Mouse (Mus musculus) A20 (cell line): ENCODE measurements around the gene Sema6c.

Experiments
- DNase-seq: peaks from one replicate; pipeline ENCODE4 v3.0.0-alpha.2; 2011; ENCODE audit warnings: low read depth, low spot score

Gene Sema6c

DNA sequence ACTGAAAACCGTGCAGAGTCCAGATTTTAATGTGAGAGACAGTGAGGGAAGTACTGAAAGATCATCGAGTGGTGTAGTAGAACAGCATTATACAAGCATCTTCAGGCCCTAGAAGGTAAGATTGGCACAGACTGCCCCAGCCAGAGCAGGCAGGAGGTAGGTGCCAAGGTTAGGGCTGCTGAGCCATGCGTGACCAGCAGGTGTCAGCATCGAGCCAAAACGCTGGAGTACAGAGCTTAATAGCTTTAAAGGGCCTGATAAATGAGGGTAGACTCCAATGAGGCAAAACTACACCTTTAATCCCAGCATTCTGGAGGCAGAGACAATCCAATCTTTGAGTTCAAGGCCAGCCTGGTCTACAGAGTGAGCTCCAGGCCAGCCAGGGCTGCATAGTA, 17.6 kb upstream of the Sema6c start:
- peak; percentile 79 for DNase-seq

DNA sequence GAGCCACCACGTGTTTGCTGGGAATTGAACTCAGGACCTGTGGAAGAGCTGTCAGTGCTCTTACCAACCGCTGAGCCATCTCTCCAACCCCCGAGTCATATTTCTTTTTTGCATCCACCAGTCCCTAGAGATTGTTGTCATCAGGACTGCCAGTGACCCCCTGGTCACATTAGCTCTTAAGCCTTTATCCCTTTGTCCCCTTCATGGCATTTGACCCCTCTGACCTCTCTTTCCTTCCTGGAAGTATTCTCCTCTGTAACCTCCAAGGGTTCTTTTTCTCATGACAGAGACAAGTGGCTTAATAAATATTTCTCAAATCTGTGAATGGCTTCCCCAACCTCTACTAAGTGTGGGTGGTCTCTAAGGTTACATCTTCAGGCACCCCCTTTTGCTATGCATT, 12.3 kb upstream of the Sema6c start:
- no peak for DNase-seq

DNA sequence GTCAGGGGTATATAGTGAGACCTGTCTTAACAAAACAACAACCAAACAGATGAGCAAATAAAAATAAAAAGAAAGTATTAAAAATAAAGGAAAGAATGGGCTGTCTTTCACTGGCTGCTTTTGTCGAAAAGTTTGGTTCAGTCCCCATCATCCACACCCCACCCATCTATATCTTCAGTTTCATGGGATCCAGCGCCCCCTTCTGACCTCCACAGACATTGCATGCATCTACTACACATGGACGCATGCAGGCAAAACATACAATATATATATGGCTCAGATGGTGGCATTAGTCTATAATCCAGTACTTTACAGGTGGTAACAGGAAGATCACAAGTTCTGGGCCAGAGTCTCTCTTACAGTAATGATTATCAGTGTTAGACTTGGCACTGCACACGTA, 6.4 kb upstream of the Sema6c start:
- DNase-seq = peak; percentile 79

DNA sequence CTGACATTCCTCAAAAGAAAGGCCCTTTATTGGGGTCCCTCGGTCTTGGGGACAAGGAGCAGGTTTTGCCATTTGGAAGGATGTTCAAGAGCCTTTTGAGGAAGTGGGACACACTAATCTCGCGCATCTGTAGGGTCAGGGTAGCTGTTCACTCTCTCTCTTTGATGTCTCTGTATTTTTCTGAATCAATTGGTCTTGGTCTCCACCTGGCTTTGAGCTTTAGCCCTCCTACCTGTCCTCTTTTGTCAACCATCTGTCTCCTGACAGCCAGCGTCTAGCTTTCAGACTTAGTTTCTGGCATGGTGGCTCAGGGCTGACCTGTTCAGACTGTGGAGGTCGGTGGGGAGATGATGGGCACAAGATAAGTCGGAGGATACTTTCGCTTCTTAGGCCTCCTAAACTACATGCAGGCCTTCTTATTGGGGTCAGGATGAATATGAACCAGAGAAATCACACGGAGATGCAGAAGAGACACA, 708 bp upstream of the Sema6c start:
- DNase-seq = no peak

DNA sequence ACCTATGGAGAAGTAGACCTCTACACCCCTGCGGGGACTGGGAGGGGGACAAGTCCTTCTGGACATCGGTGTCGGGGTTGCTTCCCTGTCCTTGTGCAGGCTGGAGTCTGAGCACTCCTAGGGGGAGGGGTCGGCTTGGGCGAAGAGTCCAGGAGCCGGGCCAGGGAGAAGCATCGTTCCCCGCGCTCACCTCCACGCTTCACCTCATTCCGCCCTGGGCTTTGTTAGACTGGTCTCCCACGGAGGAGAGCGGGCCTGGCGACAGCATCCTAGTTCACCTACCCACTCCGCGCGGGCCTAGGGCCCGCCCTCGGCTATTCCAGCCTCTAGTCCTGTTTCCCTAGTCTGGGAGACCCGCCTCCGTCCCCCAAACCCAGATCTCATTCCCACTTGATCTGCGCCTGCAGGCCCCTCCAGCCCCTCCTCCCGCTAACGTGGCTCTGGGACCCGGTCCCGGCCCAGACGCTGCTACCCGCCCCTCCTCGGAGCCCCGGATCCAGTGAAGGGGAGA, 839 bp downstream of the Sema6c start:
- DNase-seq = no peak

DNA sequence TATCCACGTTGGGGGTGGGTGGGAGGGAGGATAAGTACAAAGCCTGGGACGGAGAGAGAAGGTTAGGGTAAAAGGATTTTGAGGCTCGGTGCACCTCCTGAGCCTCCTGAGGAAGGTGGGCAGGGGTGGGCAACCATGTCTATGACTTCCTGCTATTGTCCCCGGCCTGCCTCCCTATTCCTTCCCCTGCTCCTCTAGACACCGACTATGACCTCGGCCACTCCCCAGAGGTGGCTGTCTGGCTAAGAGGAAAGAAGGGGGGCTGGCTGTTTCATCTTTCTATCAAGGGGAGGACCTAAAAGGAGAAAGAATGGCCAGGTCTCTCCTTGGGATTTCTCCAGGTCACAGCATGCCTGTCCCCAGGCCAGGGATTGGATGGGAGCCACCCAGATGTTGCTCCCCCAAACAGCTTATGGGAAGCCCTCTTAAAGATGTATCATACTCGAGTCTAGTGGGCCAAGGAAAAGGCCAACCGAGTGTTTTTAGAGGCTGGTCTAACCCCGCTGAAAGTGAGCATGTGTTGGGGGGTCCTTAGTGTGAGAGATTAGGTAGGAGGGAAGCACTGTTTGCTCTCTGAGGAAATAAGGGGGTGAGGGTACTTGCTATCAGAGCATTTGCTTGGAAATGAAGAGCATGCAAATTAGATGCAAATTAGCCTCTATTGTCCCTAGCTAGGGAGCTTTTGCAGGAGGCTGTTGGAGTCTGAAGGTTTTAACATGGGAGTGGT, 1.5 kb downstream of the Sema6c start:
- no peak for DNase-seq

DNA sequence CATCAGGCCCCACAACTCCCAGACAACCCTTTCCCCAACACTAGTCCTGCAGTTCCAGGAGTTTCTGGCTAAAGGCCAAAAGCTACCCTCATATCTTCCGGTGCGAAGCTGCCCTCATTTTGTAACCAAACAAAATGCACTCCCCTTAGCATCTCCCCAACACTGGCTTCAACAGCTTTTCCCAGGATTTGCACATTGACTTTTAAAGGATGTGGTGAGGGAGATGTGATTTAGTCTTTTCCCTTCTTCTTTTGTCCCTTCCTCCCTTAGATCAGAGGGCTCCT, 2.0 kb downstream of the Sema6c start:
- no peak for DNase-seq

DNA sequence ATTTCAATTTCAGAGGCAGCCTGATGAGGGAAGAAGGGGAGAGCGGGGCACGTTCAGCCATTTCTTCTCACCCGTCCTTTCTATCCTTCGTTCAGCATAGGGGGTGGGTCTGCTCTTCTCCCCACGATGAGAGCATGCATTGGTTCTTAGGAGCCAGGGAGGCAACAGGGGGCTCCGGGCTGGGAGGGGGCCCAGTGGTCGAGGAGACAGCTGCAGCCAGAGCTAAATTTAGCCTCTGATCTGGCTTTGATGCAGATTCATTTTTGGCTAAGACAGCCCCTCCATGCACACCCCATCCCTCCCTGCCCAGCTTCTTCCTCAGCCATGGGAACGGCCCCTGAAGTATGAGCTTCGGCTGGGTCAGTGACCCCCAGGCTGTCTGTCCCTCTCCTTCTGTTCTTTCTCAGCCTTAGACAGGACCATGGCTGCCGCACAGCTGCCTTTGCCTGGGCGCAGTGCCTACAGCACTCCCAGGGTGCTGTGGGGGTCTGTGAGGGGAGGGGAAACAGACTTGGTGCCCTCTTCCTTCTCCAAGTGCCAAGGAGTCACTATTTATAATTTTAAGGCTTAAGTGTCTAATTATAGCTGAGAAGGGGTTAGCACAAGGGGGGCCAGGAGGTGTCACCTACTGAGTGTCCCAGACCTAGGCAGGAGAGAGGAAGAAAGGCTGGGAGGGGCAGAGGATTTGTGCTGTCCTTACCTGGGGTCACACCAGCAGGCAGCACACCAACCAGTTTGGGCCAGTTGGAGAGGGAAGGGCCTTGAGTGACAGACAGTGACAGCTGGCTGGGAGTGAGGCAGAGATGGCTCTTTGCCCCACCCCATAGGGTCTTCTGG, 3.4 kb downstream of the Sema6c start:
- DNase-seq = no peak

DNA sequence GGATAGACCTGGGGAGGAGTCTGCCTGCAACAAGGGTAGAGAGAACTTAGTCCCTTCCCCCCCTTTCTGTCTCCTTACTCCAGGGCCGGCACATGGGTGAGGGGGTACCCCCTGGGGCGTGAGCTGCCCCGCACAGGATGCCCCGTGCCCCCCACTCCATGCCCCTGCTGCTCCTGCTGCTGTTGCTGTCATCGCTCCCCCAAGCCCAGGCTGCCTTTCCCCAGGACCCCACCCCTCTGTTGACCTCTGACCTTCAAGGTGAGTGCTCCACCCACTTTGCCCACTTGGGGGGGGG, 3.9 kb downstream of the Sema6c start:
- DNase-seq = no peak

DNA sequence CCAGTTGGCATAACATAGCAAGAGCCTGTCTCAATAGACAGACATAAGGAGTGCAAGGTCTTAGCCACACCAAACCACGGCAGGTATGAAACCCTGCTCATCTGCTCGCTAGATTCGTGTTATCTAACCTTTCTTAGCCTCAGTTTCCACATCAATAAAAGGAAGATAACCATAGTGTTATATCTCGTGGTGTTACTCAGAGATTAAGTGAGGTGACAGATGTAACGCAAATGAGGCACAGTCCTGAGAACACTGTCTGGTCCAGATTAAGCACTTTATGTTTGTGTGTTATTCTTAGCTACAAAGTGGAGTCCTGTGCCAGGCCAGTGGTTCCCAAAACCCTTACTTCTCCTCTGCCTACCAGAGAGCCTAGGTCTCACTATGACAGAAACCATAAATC, 4.6 kb downstream of the Sema6c start:
- DNase-seq = no peak

DNA sequence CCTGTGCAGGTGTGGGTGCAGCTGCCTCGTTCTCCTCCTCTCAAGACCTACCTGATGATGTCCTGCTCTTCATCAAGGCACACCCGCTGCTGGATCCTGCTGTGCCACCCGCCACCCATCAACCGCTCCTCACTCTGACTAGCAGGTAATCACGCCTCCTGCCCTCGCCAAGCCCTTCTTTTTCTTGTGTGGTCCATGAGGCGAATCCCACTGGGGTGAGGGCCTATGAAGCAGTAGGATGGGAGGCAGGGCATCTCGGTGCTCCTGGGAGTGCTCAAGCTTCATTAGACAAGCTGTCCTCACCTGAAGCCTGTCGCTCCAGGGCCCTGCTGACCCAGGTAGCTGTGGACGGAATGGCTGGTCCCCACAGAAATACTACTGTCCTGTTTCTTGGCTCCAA, 9.7 kb downstream of the Sema6c start:
- no peak for DNase-seq

DNA sequence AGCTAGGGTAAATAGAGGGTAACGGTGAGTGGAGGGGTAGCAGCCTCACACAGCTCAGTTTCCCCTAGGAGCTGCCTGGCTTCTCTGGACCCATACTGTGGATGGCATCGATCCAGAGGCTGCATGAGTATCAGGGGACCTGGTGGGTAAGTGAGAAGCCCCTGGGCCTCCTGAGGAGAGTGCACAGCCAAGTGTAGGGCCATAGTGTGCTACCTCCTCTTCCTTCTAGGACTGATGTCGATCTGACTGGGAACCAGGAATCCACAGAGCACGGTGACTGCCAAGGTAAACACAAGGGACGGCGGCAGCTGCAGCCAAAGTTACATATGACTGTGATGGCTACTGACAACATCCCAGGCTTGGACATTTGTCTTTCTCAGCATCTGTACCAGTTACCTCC, 10.8 kb downstream of the Sema6c start:
- DNase-seq = no peak

DNA sequence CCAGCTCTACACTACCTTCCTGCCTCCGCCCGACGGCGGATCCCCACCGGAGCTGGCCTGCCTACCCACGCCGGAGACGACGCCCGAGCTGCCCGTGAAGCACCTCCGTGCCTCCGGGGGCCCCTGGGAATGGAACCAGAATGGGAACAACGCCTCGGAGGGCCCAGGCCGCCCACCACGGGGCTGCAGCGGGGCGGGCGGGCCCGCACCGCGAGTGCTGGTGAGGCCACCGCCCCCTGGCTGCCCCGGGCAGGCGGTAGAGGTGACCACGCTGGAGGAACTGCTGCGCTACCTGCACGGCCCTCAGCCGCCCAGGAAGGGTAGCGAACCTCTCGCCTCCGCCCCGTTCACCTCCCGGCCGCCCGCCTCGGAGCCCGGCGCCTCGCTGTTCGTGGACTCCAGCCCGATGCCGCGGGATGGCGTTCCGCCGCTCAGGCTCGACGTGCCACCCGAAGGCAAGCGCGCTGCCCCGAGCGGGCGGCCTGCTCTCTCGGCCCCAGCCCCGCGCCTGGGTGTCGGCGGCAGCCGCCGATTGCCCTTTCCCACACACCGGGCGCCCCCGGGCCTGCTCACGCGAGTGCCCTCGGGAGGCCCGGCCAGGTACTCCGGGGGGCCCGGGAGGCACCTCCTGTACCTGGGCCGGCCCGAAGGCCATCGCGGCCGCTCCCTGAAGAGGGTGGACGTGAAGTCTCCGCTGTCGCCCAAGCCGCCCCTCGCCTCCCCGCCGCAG, 12.4 kb downstream of the Sema6c start:
- no peak for DNase-seq

DNA sequence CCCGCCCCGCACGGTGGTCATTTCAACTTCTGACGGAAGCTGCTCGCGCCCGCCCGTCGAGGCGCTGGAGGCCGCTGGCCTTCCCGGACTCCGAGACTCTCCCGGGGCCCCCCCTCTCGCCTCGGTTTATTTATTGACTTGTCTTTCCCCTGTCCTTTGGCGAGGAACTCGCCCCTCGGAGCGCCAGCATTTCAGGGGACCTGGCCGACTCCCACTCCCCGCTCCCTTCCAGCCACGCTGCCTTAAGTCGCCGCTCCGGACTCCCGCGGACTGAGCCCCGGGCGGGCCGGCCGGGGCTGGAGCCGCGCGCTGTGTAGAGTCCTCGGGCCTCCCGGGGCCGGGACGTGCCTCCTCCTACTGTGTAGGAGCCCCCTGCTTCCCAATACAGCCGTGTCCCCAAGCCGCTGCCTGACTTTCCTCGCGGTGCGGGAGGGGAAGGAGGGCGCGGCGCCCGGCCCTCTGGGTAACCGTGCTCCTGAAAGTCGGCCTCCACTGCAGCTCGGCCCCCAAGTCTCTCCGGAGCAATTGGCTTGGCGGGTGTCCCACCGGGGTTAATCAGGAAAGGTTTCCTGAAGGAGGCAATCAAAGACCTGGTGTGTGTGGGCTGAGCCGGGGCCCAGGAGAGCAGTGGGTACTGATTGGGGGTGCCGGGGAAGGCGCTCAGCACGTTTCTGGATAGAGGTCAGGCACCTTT, 13.1 kb downstream of the Sema6c start:
- DNase-seq = no peak

DNA sequence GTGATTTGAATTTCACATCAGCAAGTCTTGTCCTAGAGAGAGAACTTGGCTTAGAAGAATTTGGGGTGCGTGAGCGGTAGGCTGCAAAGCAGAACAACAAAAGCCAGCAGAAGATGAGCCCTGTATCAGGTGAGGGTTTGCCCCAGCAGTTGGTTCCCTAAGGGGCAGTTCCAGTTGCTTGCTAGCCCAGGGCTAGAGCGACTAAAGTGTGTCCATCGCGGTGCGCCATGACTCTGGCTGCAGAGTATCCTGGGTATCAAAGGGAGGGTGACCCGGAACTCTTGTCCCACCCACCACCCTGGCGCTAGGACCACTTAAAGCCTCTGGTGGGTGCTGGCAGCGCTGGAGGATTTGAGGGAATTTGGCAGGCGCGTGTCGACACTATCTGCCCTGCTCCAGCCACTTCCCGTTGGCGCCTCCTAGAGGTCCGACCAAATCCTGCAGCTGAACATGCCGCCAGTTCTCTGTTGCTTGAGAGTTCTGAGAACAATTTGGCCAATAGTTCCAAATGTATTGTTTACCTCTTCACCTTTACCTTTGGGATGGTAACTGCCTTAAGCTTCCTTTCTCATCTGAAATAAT, 13.8 kb downstream of the Sema6c start:
- peak; percentile 59 for DNase-seq

DNA sequence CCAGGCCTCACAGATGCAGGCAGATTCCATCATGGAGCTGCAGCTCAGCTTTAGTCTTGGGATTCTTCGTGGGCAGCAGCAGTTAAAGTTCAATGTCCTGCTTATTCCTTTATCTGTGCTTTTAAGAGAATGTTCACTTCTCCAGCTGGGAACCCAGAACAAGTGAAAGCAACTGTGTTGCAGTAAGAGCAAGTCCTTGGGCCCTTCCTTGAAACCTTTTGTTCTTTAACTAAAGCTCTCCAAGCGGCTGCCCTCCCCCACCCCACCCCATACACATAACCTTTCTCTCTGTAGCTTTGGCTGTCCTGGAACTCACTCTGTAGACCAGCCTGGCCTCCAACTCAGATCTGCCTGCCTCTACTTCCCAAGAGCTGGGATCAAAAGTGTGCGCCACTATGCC, 16.2 kb downstream of the Sema6c start:
- no peak for DNase-seq

DNA sequence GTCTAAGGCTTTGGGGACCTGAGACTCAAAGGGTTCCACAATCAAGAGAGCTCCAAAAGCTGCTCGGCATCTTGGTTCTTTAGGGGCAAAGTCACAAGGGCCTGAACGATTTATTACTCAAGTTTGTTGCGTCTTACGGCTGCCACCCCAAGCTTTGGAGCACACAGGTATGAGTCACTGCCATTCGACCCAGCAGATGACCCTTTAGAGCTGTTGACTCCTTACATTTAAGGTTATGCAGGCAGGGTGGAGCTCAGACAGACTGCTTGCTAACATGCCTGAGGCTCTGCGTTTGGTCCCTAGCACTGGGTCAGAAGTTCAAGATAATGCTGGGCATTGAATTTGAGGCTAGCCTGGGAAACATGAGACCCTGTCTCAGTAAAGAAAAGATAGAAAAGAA, 17.3 kb downstream of the Sema6c start:
- no peak for DNase-seq

DNA sequence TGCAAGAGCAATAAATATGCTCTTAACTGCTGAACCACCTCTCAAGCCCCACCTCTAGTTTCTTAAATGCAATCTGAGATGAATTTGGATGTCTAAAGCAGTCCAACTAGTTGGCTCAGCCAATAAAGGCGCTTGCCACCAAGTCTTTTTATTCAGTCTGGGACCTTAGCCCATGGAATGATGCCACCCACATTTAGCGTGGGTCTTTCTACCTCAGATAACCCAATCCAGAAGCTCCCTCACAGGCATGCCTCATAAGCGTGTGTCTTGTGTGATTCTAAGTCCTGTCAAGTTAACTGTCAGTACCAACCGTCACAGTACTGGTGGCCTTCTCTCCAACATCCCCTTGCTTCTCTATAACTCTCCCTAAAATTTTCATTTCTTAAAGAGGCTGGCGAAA, 18.7 kb downstream of the Sema6c start:
- no peak for DNase-seq

DNA sequence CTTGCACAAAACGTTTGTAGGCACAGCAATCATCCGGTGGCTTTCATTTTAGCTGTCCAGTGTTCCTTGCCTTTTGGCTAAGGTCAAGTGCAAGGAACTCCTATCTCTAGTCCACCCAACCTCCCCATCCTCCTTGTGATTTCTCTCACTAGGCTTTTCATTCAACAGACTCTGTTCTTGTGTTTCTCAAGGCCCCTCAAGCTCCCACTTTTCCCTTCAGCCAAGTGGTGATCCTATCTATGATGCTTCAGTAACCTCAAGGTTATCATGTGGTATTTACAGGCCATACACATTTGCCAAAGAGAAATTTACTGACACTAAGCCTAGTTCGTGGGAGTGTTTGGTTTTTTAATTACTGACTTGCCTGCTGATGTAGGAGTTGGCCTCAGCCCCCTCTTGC, 19.6 kb downstream of the Sema6c start:
- DNase-seq = no peak

DNA sequence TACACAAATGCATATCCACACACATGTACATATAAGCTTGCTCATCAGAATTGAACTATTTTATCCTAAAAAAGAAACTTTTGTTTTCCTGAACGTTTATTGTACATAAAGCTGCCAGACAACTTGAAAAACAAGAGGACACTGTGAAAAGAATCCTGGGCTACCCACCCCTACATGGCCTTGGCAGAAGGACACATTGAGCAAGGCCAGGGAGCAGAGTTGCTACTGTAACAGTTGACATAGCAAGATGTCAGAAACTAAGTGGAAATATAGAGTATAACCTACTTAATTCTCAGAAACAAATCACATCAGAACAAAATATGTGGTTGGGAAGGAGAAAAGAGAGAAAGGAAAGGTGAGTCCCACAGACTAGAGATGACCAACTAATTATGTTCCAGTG, 21.6 kb downstream of the Sema6c start:
- DNase-seq = no peak

DNA sequence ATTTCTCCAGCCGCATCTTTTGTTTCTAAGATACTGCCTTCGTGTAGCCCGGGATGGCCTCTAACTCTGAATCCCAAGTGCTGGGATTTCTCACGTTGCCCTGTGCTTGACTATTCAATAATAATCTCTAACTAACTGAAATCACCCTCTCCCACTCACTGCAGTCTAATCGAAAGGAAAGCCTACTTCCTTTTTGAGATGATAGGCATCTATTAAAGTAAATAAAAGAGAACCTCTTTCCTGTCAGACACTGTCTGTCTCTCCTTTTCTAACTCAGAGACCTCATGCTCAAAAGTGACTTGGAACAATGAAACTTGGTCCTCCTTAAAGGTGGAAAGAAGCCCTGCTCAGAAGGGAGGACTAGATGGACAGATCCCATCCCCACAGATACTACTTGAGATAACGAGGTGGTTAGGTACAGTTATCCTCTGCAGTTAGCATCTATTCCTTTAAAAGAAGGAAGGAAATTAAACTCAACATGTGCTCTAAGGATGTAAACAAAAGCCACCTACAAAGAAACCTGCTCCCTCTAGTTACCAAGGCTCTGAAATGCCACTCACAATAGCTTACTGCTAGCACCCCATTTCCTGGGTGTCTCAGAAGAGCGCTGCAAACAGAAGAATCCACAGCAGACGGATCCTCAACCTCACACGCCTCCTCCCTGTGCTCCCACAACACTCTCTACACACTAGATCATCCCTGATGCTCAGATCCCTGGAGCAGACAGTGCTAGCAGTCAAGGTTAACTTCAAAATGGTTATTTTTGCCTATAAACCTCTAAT, 24.7 kb downstream of the Sema6c start:
- DNase-seq = no peak
